Mouse (Mus musculus) CH12.LX (cell line): ENCODE data around the gene Txndc15. TPM values are rescaled to one million over a fixed set of nuclear protein-coding genes. Genes with fewer than 3 reads are reported as not detected.

Source experiments
- DNase-seq: peaks from one replicate; pipeline ENCODE4 v3.0.0-alpha.2; 2013; ENCODE audit errors: extremely low read depth
- H3K27ac ChIP-seq: 2 replicates; pipeline ENCODE4 v1.5.1; 2012; ENCODE audit warnings: low read depth, mild to moderate bottlenecking, control low read depth, moderate library complexity; ENCODE audit not compliant: insufficient read depth
- H3K27me3 ChIP-seq: replicated peaks from 2 replicates; pipeline ENCODE3; 2012; ENCODE audit warnings: inconsistent platforms
- H3K36me3 ChIP-seq, 2 experiments: replicated peaks in 1 of 2; 2 replicates each; pipeline versions ENCODE3 to v1.6.1; 2012; ENCODE audit warnings: inconsistent platforms in 1 of 2, low read length in 1 of 2, mild to moderate bottlenecking in 1 of 2, mixed read lengths in 1 of 2, moderate library complexity in 1 of 2; ENCODE audit not compliant: control insufficient read depth in 1 of 2, insufficient read depth in 1 of 2
- H3K4me1 ChIP-seq, 2 experiments: 2 replicates each; pipeline ENCODE4 v1.6.1; 2012; ENCODE audit warnings: inconsistent platforms in 1 of 2, moderate library complexity in 1 of 2; ENCODE audit not compliant: insufficient read depth in 2 of 2, control insufficient read depth in 1 of 2
- H3K4me2 ChIP-seq: 2 replicates; pipeline ENCODE4 v1.6.1; 2012; ENCODE audit warnings: low read depth, mild to moderate bottlenecking, control low read depth; ENCODE audit not compliant: poor library complexity, insufficient read depth, severe bottlenecking
- H3K4me3 ChIP-seq, 3 experiments: fragments of 150-350 bp in 1 of 3; sonication (generic) in 1 of 3; replicated peaks in 1 of 3; 2 replicates each; pipeline versions ENCODE3 to v1.5.1; 2011 to 2012; ENCODE audit warnings: low read depth in 2 of 3, low read length in 2 of 3, mild to moderate bottlenecking in 2 of 3, moderate library complexity in 2 of 3, control low read depth in 1 of 3, improper control_type of control experiment in 1 of 3, inconsistent platforms in 1 of 3, mixed read lengths in 1 of 3; ENCODE audit not compliant: poor library complexity in 1 of 3
- H3K79me2 ChIP-seq: replicated peaks from 2 replicates; pipeline ENCODE4 v1.6.1; 2012; ENCODE audit warnings: mild to moderate bottlenecking, moderate library complexity; ENCODE audit not compliant: control insufficient read depth, poor library complexity, insufficient read depth, severe bottlenecking; ENCODE audit errors: extremely low read depth
- H3K9ac ChIP-seq: 2 replicates; pipeline ENCODE4 v1.6.1; 2012; ENCODE audit warnings: low read depth, mild to moderate bottlenecking, control low read depth, moderate library complexity; ENCODE audit not compliant: insufficient read depth
- H3K9me3 ChIP-seq: replicated peaks from 2 replicates; pipeline ENCODE3; 2012; ENCODE audit warnings: low read length, inconsistent platforms, mixed read lengths
- BHLHE40 ChIP-seq: IDR thresholded peaks from 2 replicates; pipeline ENCODE4 v1.6.1; 2011; ENCODE audit warnings: mild to moderate bottlenecking, low read depth, low read length, improper control_type of control experiment
- CTCF ChIP-seq, 2 experiments: IDR thresholded peaks in 1 of 2; conservative IDR thresholded peaks in 1 of 2; 2 replicates each; pipeline ENCODE4 v1.5.1; 2011 to 2012; ENCODE audit warnings: low read depth in 2 of 2, low read length in 2 of 2, improper control_type of control experiment in 1 of 2, inconsistent platforms in 1 of 2, mild to moderate bottlenecking in 1 of 2, moderate library complexity in 1 of 2
- ELF1 ChIP-seq: IDR thresholded peaks from 2 replicates; pipeline ENCODE4 v1.6.1; 2014; ENCODE audit warnings: low read depth, mild to moderate bottlenecking, inconsistent platforms, low read length, improper control_type of control experiment
- HCFC1 ChIP-seq: IDR thresholded peaks from 2 replicates; pipeline ENCODE4 v1.6.1; 2012; ENCODE audit warnings: low read depth, mild to moderate bottlenecking, inconsistent platforms, low read length, improper control_type of control experiment
- JUND ChIP-seq: conservative IDR thresholded peaks from 2 replicates; pipeline ENCODE4 v1.6.1; 2011; ENCODE audit warnings: low read depth, low read length, improper control_type of control experiment
- MAFK ChIP-seq: IDR thresholded peaks from 2 replicates; pipeline ENCODE4 v1.6.1; 2011; ENCODE audit warnings: low read length, improper control_type of control experiment; ENCODE audit not compliant: insufficient replicate concordance
- MAX ChIP-seq: IDR thresholded peaks from 2 replicates; pipeline ENCODE4 v1.6.1; 2011; ENCODE audit warnings: low read length, improper control_type of control experiment
- MAZ ChIP-seq: IDR thresholded peaks from 2 replicates; pipeline ENCODE4 v1.6.1; 2012; ENCODE audit warnings: low read depth, mild to moderate bottlenecking, inconsistent platforms, low read length, improper control_type of control experiment, moderate library complexity
- MXI1 ChIP-seq: IDR thresholded peaks from 2 replicates; pipeline ENCODE4 v1.6.1; 2011; ENCODE audit warnings: mild to moderate bottlenecking, low read depth, low read length, improper control_type of control experiment
- MYC ChIP-seq: IDR thresholded peaks from 2 replicates; pipeline ENCODE4 v1.6.1; 2011; ENCODE audit warnings: low read depth, mild to moderate bottlenecking, improper control_type of control experiment, low read length
- PAX5 ChIP-seq: IDR thresholded peaks from 2 replicates; pipeline ENCODE4 v1.6.1; 2012; ENCODE audit warnings: low read length, inconsistent platforms, mixed read lengths
- RAD21 ChIP-seq: IDR thresholded peaks from 2 replicates; pipeline ENCODE4 v1.6.1; 2011; ENCODE audit warnings: low read depth, mild to moderate bottlenecking, low read length, improper control_type of control experiment, moderate library complexity
- RCOR1 ChIP-seq: conservative IDR thresholded peaks from 2 replicates; pipeline ENCODE4 v1.6.1; 2012; ENCODE audit warnings: low read depth, mild to moderate bottlenecking, inconsistent platforms, low read length, improper control_type of control experiment
- SIN3A ChIP-seq: IDR thresholded peaks from 2 replicates; pipeline ENCODE4 v1.6.1; 2012; ENCODE audit warnings: low read length, improper control_type of control experiment, inconsistent platforms
- SMC3 ChIP-seq: IDR thresholded peaks from 2 replicates; pipeline ENCODE4 v1.6.1; 2011; ENCODE audit warnings: low read depth, low read length, improper control_type of control experiment
- UBTF ChIP-seq: IDR thresholded peaks from 2 replicates; pipeline ENCODE4 v1.6.1; 2012; ENCODE audit warnings: low read depth, mild to moderate bottlenecking, inconsistent platforms, low read length, improper control_type of control experiment, moderate library complexity
- USF1 ChIP-seq: IDR thresholded peaks from 2 replicates; pipeline ENCODE4 v1.6.1; 2014; ENCODE audit warnings: low read depth, mild to moderate bottlenecking, inconsistent platforms, low read length, improper control_type of control experiment
- USF2 ChIP-seq: conservative IDR thresholded peaks from 2 replicates; pipeline ENCODE4 v1.6.1; 2011; ENCODE audit warnings: low read depth, low read length, improper control_type of control experiment
- ZKSCAN1 ChIP-seq: IDR thresholded peaks from 2 replicates; pipeline ENCODE4 v1.6.1; 2012; ENCODE audit warnings: low read depth, inconsistent platforms, low read length, improper control_type of control experiment, borderline replicate concordance
- dilution Hi-C: fragments of 300-500 bp; cut with MboI; formaldehyde crosslinking; loops from 2 replicates; pipeline ENCODE4 v1.14.3; 2020; ENCODE audit warnings: low sequenced_read_pairs; ENCODE audit not compliant: extremely low pct_unique_long_range_greater_than_20kb, extremely low pct_ligation_motif_present
- in situ Hi-C: fragments of 300-500 bp; cut with MboI; formaldehyde crosslinking; loops from 3 replicates; pipeline ENCODE4 v1.14.3; 2019; ENCODE audit warnings: low sequenced_read_pairs, low pct_ligation_motif_present, low pct_unique_long_range_greater_than_20kb, mixed read lengths
- polyA plus RNA-seq: library from polyadenylated mRNA; unstranded; fragments of >175 nt; gene quantifications from 2 replicates; pipeline ENCODE4 v1.2.1, GENCODE M21; 2012; ENCODE audit warnings: low read depth; ENCODE audit not compliant: insufficient read length
- total RNA-seq, 2 experiments: library from RNA; depleted of rRNA; stranded (reverse); fragments of 300-350 nt in 1 of 2; fragments of >200 nt in 1 of 2; gene quantifications; 2 replicates each; pipeline ENCODE4 v1.2.3; 2012 to 2014

Gene Txndc15
- total and polyA plus RNA-seq, 3 experiments = 34.6 to 48.7 (median 37.4) TPM

DNA sequence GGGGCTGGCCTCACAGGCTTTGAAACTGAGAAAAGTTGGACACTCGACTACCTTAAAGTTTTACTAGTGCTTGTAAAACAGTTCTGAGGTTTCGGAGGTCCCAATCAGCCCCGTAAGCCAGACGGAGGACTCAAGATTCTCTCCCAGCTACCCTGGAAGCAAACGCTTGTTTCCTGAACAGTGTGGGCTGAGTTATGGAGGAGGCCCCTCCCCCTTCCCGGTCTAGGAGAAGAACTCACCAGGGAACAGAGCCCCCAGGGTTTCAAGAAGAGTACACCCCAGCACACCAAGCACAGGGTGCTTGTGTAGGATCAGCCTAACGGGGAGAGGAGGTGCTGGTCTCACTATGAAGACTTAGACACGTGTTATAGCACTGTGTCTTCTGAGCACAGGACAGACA lies 42.3 kb downstream of the Txndc15 start:
- Histone ChIP-seq H3K4me1 (no peaks in the 10 kb centered on the region), H3K27ac (no peak overlapping the region)
- in situ Hi-C loops = no loop called here
- DNase-seq = no peak
- no peak for TF ChIP-seq RAD21
- TF ChIP-seq PAX5 = no peak
- no peak for TF ChIP-seq MXI1
- TF ChIP-seq RCOR1 = no peak
- no peak for TF ChIP-seq MAFK
- no peak for TF ChIP-seq BHLHE40
- no peak for TF ChIP-seq JUND
- TF ChIP-seq UBTF = no peak
- no peak for TF ChIP-seq MAX
- TF ChIP-seq MYC = no peak
- no peak for TF ChIP-seq ZKSCAN1
- no peak for TF ChIP-seq USF1
- TF ChIP-seq SIN3A = no peak
- TF ChIP-seq HCFC1 = no peak
- TF ChIP-seq ELF1 = no peak
- TF ChIP-seq MAZ = no peak
- no peak for TF ChIP-seq SMC3
- TF ChIP-seq, all 38 proteins: peak for 0
- H3K4me3 ChIP-seq = no peak overlapping the region
- dilution Hi-C loops = no loop called here
- no peaks in the 10 kb centered on the region for H3K27me3 ChIP-seq
- H3K4me2 ChIP-seq = no peak overlapping the region
- peaks cover 0 to 11% of the 10 kb centered on the region in 2 experiments for H3K36me3 ChIP-seq
- no peaks in the 10 kb centered on the region for H3K79me2 ChIP-seq
- no peaks in the 10 kb centered on the region for H3K9me3 ChIP-seq
- no peak overlapping the region for H3K9ac ChIP-seq

DNA sequence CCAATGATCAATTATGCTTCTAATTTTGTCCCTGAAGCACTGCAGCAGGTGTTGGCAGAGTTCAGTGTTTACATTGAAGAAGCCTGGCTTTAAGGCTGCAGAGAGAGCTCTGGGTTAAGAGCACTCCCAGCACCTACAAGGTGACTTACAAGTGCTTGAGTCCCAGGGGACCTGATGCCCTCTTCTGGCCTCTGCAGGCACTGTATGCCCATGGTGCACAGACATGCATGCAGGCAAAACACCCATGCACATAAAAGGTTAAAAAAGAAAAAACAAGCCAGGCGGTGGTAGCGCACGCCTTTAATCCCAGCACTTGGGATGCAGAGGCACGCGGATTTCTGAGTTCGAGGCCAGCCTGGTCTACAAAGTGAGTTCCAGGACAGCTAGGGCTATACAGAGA lies 43.2 kb downstream of the Txndc15 start:
- no peaks in the 10 kb centered on the region for H3K9me3 ChIP-seq
- no peak overlapping the region for H3K4me2 ChIP-seq
- no peak overlapping the region for H3K4me3 ChIP-seq
- no peak overlapping the region for H3K27ac ChIP-seq
- H3K36me3 ChIP-seq = peaks cover 0 to 11% of the 10 kb centered on the region in 2 experiments
- H3K27me3 ChIP-seq = no peaks in the 10 kb centered on the region
- no peak overlapping the region for H3K9ac ChIP-seq
- TF ChIP-seq CTCF (conservative IDR thresholded peaks at IDR 0.05 in 1 of 2, IDR thresholded peaks at IDR 0.05 in 1 of 2; ENCODE audit: low read depth in 2 of 2, low read length in 2 of 2) = peak in 1 of 2 experiments; percentile 53; a peak in 2 of 4 replicates
- no peak for TF ChIP-seq USF2
- H3K4me1 ChIP-seq = no peaks in the 10 kb centered on the region
- dilution Hi-C loops = no loop called here
- in situ Hi-C loops = no loop called here
- DNase-seq = peak; percentile 45
- no peaks in the 10 kb centered on the region for H3K79me2 ChIP-seq
